21 mouse cellular contexts compared by ENCODE assay signal in genomic region chr6:116074892-116075291, GRCm38 (mm10).
A peak's percentile ranks its signal among the peaks of the same experiment; 100 is the strongest.
DNase-seq lines count a peak whose midpoint lies in the region; ATAC-seq and TF ChIP-seq lines count a peak whose summit lies in the region.
"Had no signal": no experiment of that assay in that cellular context is flagged by ENCODE, and none has a peak within 500 bp of the region (broad histone marks: within the 10 kb centered on the region; RNA-seq: fewer than 3 reads in every experiment).

No protein-coding gene starts in this region.

- no peak for TF ChIP-seq EP300 in stomach, postnatal 0 days (optimal IDR thresholded peaks at IDR 0.05)

- H3K4me1 ChIP-seq in heart, embryonic 15.5 days (replicated peaks): peaks cover 46% of the 10 kb centered on the region
- peaks cover 11% of the 10 kb centered on the region for H3K4me1 ChIP-seq in stomach, embryonic 16.5 days (ENCODE audit: control insufficient read depth, insufficient read depth, low read length)
- 0 out of 2 replicates have a peak, but pooled peaks cover 2% of the 10 kb centered on the region for H3K4me1 ChIP-seq in stomach, postnatal 0 days (replicated peaks; ENCODE audit: control insufficient read depth, insufficient read depth)
- H3K4me1 ChIP-seq: embryonic facial prominence, embryonic 12.5 days; limb, embryonic 12.5 days had no signal

- no peak for ATAC-seq in heart, embryonic 15.5 days (replicated peaks; ENCODE audit: insufficient number of reproducible peaks, insufficient read depth, low FRiP score, low read depth)
- no peak for ATAC-seq in stomach, embryonic 16.5 days (ENCODE audit: insufficient read depth, low FRiP score)
- no peak for ATAC-seq in stomach, postnatal 0 days (ENCODE audit: low FRiP score, low TSS enrichment)
- ATAC-seq: CD4-positive, CD25-positive, alpha-beta regulatory T cell, adult 4 months; forebrain, postnatal 0 days had no signal

- no peaks in the 10 kb centered on the region for H3K27me3 ChIP-seq in heart, embryonic 15.5 days
- no peaks in the 10 kb centered on the region for H3K27me3 ChIP-seq in stomach, embryonic 16.5 days (ENCODE audit: control insufficient read depth, insufficient read depth, low read length)
- no peaks in the 10 kb centered on the region for H3K27me3 ChIP-seq in stomach, postnatal 0 days (ENCODE audit: control insufficient read depth, insufficient read depth, low read length)
- H3K27me3 ChIP-seq: embryonic facial prominence, embryonic 12.5 days; hindbrain, embryonic 12.5 days; limb, embryonic 12.5 days; liver, embryonic 13.5 days had no signal

- intact Hi-C loops in heart, postnatal 36 days (cut with DNase I): loop anchor here (5.0 kb wide), 1 partner anchor 47 kb away; no protein-coding TSS in a partner anchor

- H3K4me3 ChIP-seq in heart, embryonic 15.5 days: no peak overlapping the region
- H3K4me3 ChIP-seq in stomach, embryonic 16.5 days (replicated peaks; ENCODE audit: low read length): no peak overlapping the region
- no peak overlapping the region for H3K4me3 ChIP-seq in stomach, postnatal 0 days (ENCODE audit: low read depth, low read length)
- H3K4me3 ChIP-seq: embryonic facial prominence, embryonic 12.5 days; hindbrain, embryonic 12.5 days; limb, embryonic 12.5 days; liver, embryonic 13.5 days had no signal

- H3K27ac ChIP-seq in heart, embryonic 15.5 days: peak overlapping the region; percentile 95
- H3K27ac ChIP-seq in stomach, embryonic 16.5 days (ENCODE audit: low read length): peak overlapping the region; percentile 46; the same call in 1 of the 2 replicates
- H3K27ac ChIP-seq in stomach, postnatal 0 days (replicated peaks): no peak overlapping the region
- H3K27ac ChIP-seq: embryonic facial prominence, embryonic 12.5 days; hindbrain, embryonic 12.5 days; limb, embryonic 12.5 days; liver, embryonic 13.5 days had no signal

- no peak for TF ChIP-seq CTCF in stomach, postnatal 0 days (IDR thresholded peaks at IDR 0.05; ENCODE audit: low read depth)

- no peak overlapping the region for H3K4me2 ChIP-seq in heart, embryonic 15.5 days
- no peak overlapping the region for H3K4me2 ChIP-seq in stomach, embryonic 16.5 days (ENCODE audit: low read depth, low read length)
- no peak overlapping the region for H3K4me2 ChIP-seq in stomach, postnatal 0 days (replicated peaks; ENCODE audit: low read depth)
- H3K4me2 ChIP-seq: embryonic facial prominence, embryonic 12.5 days; hindbrain, embryonic 12.5 days; limb, embryonic 12.5 days; liver, embryonic 13.5 days; midbrain, embryonic 11.5 days had no signal

- H3K36me3 ChIP-seq in heart, embryonic 15.5 days: no peaks in the 10 kb centered on the region
- no peaks in the 10 kb centered on the region for H3K36me3 ChIP-seq in stomach, embryonic 16.5 days (ENCODE audit: control insufficient read depth, insufficient read depth, low read length)
- no peaks in the 10 kb centered on the region for H3K36me3 ChIP-seq in stomach, postnatal 0 days (ENCODE audit: control insufficient read depth, insufficient read depth, low read length)
- H3K36me3 ChIP-seq: embryonic facial prominence, embryonic 12.5 days; hindbrain, embryonic 12.5 days; limb, embryonic 12.5 days; liver, embryonic 13.5 days had no signal

- no peak overlapping the region for H3K9ac ChIP-seq in heart, embryonic 15.5 days
- H3K9ac ChIP-seq in stomach, embryonic 16.5 days (ENCODE audit: low read length): no peak overlapping the region
- H3K9ac ChIP-seq in stomach, postnatal 0 days (ENCODE audit: low read length): no peak overlapping the region
- H3K9ac ChIP-seq: embryonic facial prominence, embryonic 12.5 days; forebrain, postnatal 0 days; hindbrain, embryonic 12.5 days; limb, embryonic 12.5 days; liver, embryonic 13.5 days had no signal

- DNase-seq in heart, adult 18-20 months: peak; percentile 22 to 35
- no peak for DNase-seq in heart, postnatal 36 days
- DNase-seq in heart, postnatal 4 days: no peak
- no peak for DNase-seq in stomach, postnatal 0 days (ENCODE audit: low spot score)
- no peak for DNase-seq in urinary bladder, postnatal 14 days (ENCODE audit: low spot score)
- DNase-seq: adrenal gland, postnatal 14 days; cerebellum, adult 2 months; cerebellum, postnatal 25 days; forebrain, postnatal 0 days; liver, embryonic 13.5 days; lung, adult 2 months; lung, postnatal 14 days; thymus, adult 18-20 months; thymus, postnatal 36 days had no signal

- no peaks in the 10 kb centered on the region for H3K9me3 ChIP-seq in heart, embryonic 15.5 days (replicated peaks)
- no peaks in the 10 kb centered on the region for H3K9me3 ChIP-seq in stomach, embryonic 16.5 days (replicated peaks; ENCODE audit: control insufficient read depth, low read length)
- no peaks in the 10 kb centered on the region for H3K9me3 ChIP-seq in stomach, postnatal 0 days (ENCODE audit: control insufficient read depth, low read length)
- H3K9me3 ChIP-seq: embryonic facial prominence, embryonic 12.5 days; hindbrain, embryonic 12.5 days; limb, embryonic 12.5 days; liver, embryonic 13.5 days had no signal

Comparison
In these comparisons a context has a peak if more than half of its experiments do, and no peak if none do; other contexts are left out.
1. DNase-seq: peak in heart, adult 18-20 months (2 of 2); none in heart, postnatal 36 days (0 of 2), heart, postnatal 4 days (single experiment), stomach, postnatal 0 days (single experiment) and urinary bladder, postnatal 14 days (single experiment).